Comparison of ENCODE assay signal across 7 mouse cellular contexts in genomic region chr16:92715599-92716483, GRCm38 (mm10).
DNase-seq lines count a peak whose midpoint lies in the region; ATAC-seq and TF ChIP-seq lines count a peak whose summit lies in the region.

No protein-coding gene starts in this region.

- peak overlapping the region; percentile 59 for H3K4me2 ChIP-seq in liver, postnatal 0 days (ENCODE audit: low read depth, low read length)
- H3K4me2 ChIP-seq in hindbrain, embryonic 14.5 days (replicated peaks), result no peak overlapping the region
- H3K4me2 ChIP-seq in hindbrain, embryonic 13.5 days, result no peak overlapping the region

- TF ChIP-seq EP300 in liver, postnatal 0 days (IDR thresholded peaks at IDR 0.05; ENCODE audit: low read depth), result peak; percentile 96

- WGBS in liver, postnatal 0 days (ENCODE audit: insufficient replicate concordance), result 9% methylated on average over 15 of the region's 15 CpGs
- 31% methylated on average over 15 of the region's 15 CpGs for WGBS in hindbrain, embryonic 14.5 days
- WGBS in hindbrain, embryonic 13.5 days, result 32% methylated on average over 15 of the region's 15 CpGs

- H3K36me3 ChIP-seq in liver, postnatal 0 days (replicated peaks; ENCODE audit: insufficient read depth, low read length), result no peaks in the 10 kb centered on the region
- no peaks in the 10 kb centered on the region for H3K36me3 ChIP-seq in hindbrain, embryonic 14.5 days (replicated peaks; ENCODE audit: control insufficient read depth, insufficient read depth)
- no peaks in the 10 kb centered on the region for H3K36me3 ChIP-seq in hindbrain, embryonic 13.5 days

- no peak for TF ChIP-seq CTCF in liver, postnatal 0 days (IDR thresholded peaks at IDR 0.05; ENCODE audit: low read depth)

- H3K27ac ChIP-seq in liver, postnatal 0 days (ENCODE audit: low read depth), result peak overlapping the region; percentile 72
- no peak overlapping the region for H3K27ac ChIP-seq in hindbrain, embryonic 14.5 days
- no peak overlapping the region for H3K27ac ChIP-seq in hindbrain, embryonic 13.5 days

- H3K9ac ChIP-seq in liver, postnatal 0 days (replicated peaks), result no peak overlapping the region
- H3K9ac ChIP-seq in hindbrain, embryonic 14.5 days, result no peak overlapping the region
- no peak overlapping the region for H3K9ac ChIP-seq in hindbrain, embryonic 13.5 days

- peak; percentile 85 for ATAC-seq in liver, postnatal 0 days
- no peak for ATAC-seq in hindbrain, embryonic 14.5 days (ENCODE audit: low FRiP score)
- ATAC-seq in hindbrain, embryonic 13.5 days (ENCODE audit: low FRiP score), result no peak

- H3K4me3 ChIP-seq in liver, postnatal 0 days (ENCODE audit: low read depth, low read length), result no peak overlapping the region; the same call in 1 of the 2 replicates
- no peak overlapping the region for H3K4me3 ChIP-seq in hindbrain, embryonic 14.5 days (replicated peaks; ENCODE audit: low read length)
- no peak overlapping the region for H3K4me3 ChIP-seq in hindbrain, embryonic 13.5 days

- peak; percentile 95 for DNase-seq in MEL-GATA-1-ER (ENCODE audit: extremely low read depth, low read depth)
- peak; percentile 84 for DNase-seq in c-Kit-positive CD71-negative TER-119-negative erythroid progenitor cells, embryonic 14.5 days (ENCODE audit: low read depth)
- peak; percentile 84 for DNase-seq in liver, postnatal 0 days
- DNase-seq in spleen, postnatal 36 days (ENCODE audit: low spot score in 2 of 2), result peak; percentile 42 to 63
- DNase-seq in hindbrain, embryonic 14.5 days (ENCODE audit: low spot score), result no peak
- DNase-seq in cerebellum, adult 9-11 months, result no peak

- no peaks in the 10 kb centered on the region for H3K9me3 ChIP-seq in liver, postnatal 0 days (ENCODE audit: low read length)
- H3K9me3 ChIP-seq in hindbrain, embryonic 14.5 days (ENCODE audit: control insufficient read depth, low read length), result no peaks in the 10 kb centered on the region
- no peaks in the 10 kb centered on the region for H3K9me3 ChIP-seq in hindbrain, embryonic 13.5 days

- H3K27me3 ChIP-seq in liver, postnatal 0 days (ENCODE audit: insufficient read depth, low read length), result 0 out of 2 replicates have a peak, but pooled peaks cover 3% of the 10 kb centered on the region
- no peaks in the 10 kb centered on the region for H3K27me3 ChIP-seq in hindbrain, embryonic 14.5 days (ENCODE audit: control insufficient read depth, insufficient read depth, low read length)
- peaks cover 4% of the 10 kb centered on the region; the same call in 1 of the 2 replicates for H3K27me3 ChIP-seq in hindbrain, embryonic 13.5 days

- H3K4me1 ChIP-seq in liver, postnatal 0 days (ENCODE audit: insufficient read depth), result peaks cover 30% of the 10 kb centered on the region
- H3K4me1 ChIP-seq in hindbrain, embryonic 14.5 days (replicated peaks; ENCODE audit: control insufficient read depth, insufficient read depth, low read length), result peaks cover 6% of the 10 kb centered on the region
- peaks cover 17% of the 10 kb centered on the region for H3K4me1 ChIP-seq in hindbrain, embryonic 13.5 days (replicated peaks)

Comparison
In these comparisons a context has a peak if more than half of its experiments do, and no peak if none do; other contexts are left out.
1. DNase-seq: peak in MEL-GATA-1-ER (single experiment), c-Kit-positive CD71-negative TER-119-negative erythroid progenitor cells, embryonic 14.5 days (single experiment), liver, postnatal 0 days (single experiment) and spleen, postnatal 36 days (2 of 2); none in hindbrain, embryonic 14.5 days (single experiment) and cerebellum, adult 9-11 months (single experiment).